Mouse (Mus musculus) E14TG2a.4 (cell line): ENCODE measurements at regions not wholly inside any gene's neighbourhood (a gene's known extent, or its start where the extent isn't known, plus 50 kb on each side); places are given as distances from the start of the nearest gene placed in this dataset.

Experiments used
- CTCF ChIP-seq: conservative IDR thresholded peaks from 2 replicates; pipeline ENCODE4 v1.5.1; 2014; ENCODE audit warnings: low read length
- NANOG ChIP-seq: IDR thresholded peaks from 2 replicates; pipeline ENCODE4 v1.6.1; 2014; ENCODE audit warnings: borderline replicate concordance, low read length, mixed read lengths
- POU5F1 ChIP-seq: IDR thresholded peaks from 2 replicates; pipeline ENCODE4 v1.6.1; 2014; ENCODE audit warnings: low read length, borderline replicate concordance

DNA sequence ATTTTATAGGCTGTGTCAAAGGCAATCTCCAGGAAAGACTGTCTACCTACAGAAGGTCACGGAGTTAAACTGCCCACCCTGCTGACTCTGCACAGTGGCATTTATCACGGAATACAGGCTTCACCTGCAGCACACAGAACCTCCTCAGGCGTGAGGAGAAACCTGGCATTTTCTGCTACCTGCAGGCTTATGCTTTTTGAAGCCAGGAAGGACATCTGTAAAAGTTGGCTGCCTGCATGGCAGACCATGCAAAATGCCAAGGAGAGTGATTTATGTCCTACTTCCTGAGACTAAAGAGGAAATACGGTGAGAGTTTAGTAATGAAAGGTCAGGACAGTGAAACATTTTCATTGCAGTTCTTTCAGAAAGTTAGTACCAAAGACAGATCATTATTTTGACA is 779.6 kb upstream of the Nudt12 start:
- TF ChIP-seq CTCF (no peak), POU5F1 (no peak), NANOG (no peak)
